Mouse (Mus musculus) kidney, adult 2 months (tissue): Measurements from ENCODE around the gene Btbd6. TPM values are rescaled to one million over a fixed set of nuclear protein-coding genes. Genes with fewer than 3 reads are reported as not detected.

ENCODE experiments used
- DNase-seq: peaks from one replicate; pipeline ENCODE4 v3.0.0; 2021
- H3K27ac ChIP-seq: fragments of 200-500 bp; 2 replicates; pipeline ENCODE4 v1.5.1; 2012; ENCODE audit warnings: low read depth, low read length, control low read depth, inconsistent platforms; ENCODE audit not compliant: insufficient read depth
- H3K27me3 ChIP-seq: fragments of 200-500 bp; replicated peaks from 2 replicates; pipeline ENCODE4 v1.6.1; 2012; ENCODE audit warnings: mild to moderate bottlenecking, moderate library complexity, low read length, inconsistent platforms; ENCODE audit not compliant: control insufficient read depth, insufficient read depth
- H3K36me3 ChIP-seq: fragments of 200-500 bp; 2 replicates; pipeline ENCODE4 v1.6.1; 2012; ENCODE audit warnings: mild to moderate bottlenecking, moderate library complexity, low read length, inconsistent platforms; ENCODE audit not compliant: control insufficient read depth, insufficient read depth
- H3K4me1 ChIP-seq: fragments of 200-500 bp; 2 replicates; pipeline ENCODE4 v1.6.1; 2011; ENCODE audit warnings: low read length; ENCODE audit not compliant: control insufficient read depth, insufficient read depth
- H3K4me3 ChIP-seq: fragments of 200-500 bp; 2 replicates; pipeline ENCODE4 v1.5.1; 2011; ENCODE audit warnings: mild to moderate bottlenecking, low read depth, low read length, control low read depth; ENCODE audit not compliant: insufficient read depth
- CTCF ChIP-seq: fragments of 200-500 bp; conservative IDR thresholded peaks from 2 replicates; pipeline ENCODE4 v1.5.1; 2011; ENCODE audit warnings: low read depth, mild to moderate bottlenecking, control low read depth, low read length, moderate library complexity, mixed read lengths; ENCODE audit not compliant: insufficient read depth, insufficient read length
- POLR2A ChIP-seq: fragments of 200-500 bp; IDR thresholded peaks from one replicate; pipeline ENCODE4 v1.6.1; 2011; ENCODE audit warnings: low read depth, low read length, control low read depth
- WGBS: fragments of 180-500 bp; shearing (Covaris S2); methylation state at CpG from one replicate; pipeline ENCODE4 v1.1.7; 2018; 5-methylcytosine and 5-hydroxymethylcytosine counted together
- polyA plus RNA-seq: library from polyadenylated mRNA; depleted of rRNA; stranded (reverse); fragments of >200 nt; gene quantifications from 2 replicates; pipeline ENCODE4 v1.2.3, GENCODE M21; 2012

Btbd6 gene
- polyA plus RNA-seq, 1 experiment, result 31.8 TPM

DNA sequence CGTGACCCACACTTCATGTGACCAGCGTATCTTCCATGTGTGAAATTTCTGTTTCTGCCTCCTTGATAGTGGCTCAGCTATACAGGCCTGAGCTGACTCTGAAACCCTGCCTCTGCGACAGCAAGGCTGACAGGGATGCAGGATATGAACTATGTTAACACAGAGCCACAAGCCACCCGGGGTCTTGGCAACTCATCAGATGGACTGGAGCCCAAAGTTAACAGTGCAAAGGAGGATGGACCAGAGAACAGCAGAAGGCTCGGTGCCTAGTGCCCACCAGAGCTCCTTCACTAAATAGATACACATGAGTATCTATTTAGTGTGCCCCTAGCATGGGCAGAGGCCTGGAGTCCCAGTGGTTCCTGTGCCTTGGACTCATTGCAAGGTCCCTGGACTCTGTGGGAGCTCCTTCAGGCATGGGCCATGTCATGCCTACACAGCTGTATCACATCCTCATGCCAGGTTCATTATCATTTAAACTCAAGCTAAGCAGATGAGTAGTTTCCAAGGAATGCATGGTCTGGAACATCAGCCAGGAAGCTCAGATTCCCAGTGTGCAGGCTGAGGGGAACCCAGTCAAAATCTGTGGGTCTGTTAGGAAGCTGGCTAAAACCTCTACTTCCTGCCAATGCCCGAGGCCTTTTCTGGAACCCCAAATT, 35.5 kb downstream of the Btbd6 start:
- WGBS, result 47% methylated on average over 6 of the region's 6 CpGs
- Histone ChIP-seq H3K36me3 (no peaks in the 10 kb centered on the region), H3K27me3 (no peaks in the 10 kb centered on the region), H3K4me3 (no peak overlapping the region), H3K4me1 (peaks cover 23% of the 10 kb centered on the region), H3K27ac (peak overlapping the region; percentile 54; the same call in 1 of the 2 replicates)
- DNase-seq, result peak; percentile 56
- no peak for TF ChIP-seq CTCF
- TF ChIP-seq POLR2A, result no peak

DNA sequence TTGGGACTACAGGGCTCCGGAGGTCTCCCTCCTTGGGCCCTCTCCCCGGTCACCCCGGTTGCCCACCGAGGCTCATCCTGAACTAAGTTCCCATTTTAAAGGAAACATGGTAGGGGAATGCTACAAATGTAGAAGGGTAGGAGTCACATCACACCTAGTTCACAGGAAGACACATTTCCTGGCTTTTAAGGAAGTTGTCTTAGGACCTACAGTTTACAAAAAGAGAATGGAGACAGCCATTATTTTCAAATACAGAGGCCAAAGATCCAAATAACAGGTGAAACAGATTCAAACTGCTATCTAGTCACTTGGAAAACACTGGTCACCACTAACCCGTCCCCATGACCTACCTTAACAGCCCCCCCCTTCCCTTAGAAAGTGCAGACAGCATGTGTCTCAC, 36.2 kb downstream of the Btbd6 start:
- Histone ChIP-seq H3K27me3 (no peaks in the 10 kb centered on the region), H3K4me1 (peaks cover 23% of the 10 kb centered on the region), H3K27ac (no peak overlapping the region), H3K36me3 (no peaks in the 10 kb centered on the region), H3K4me3 (no peak overlapping the region)
- no peak for DNase-seq
- TF ChIP-seq POLR2A (no peak), CTCF (no peak)
- 87% methylated on average over 5 of the region's 5 CpGs for WGBS

DNA sequence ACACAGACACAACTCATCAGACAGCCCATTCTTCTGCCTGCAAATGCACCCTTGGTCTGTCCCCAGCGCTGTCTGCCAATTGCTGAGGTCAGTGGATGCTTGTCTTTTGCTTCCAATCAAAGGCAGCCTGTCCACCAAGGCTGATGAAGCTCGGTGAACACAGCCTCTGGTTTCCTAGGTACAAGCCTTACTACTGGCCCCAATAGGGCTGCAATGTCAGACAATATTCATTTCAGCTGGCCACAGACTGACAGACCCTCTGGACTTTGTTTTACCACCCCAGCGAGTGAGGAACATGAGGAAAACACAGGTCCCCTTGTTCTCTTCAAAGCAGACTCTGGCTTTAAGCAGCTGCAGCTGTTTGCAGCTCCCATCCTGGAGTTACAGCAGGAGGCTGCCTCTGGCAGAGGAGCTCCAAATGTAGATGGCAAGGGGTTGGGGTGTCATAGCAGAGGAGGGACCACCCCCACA, 36.8 kb downstream of the Btbd6 start:
- WGBS, result 79% methylated on average over 3 of the region's 3 CpGs
- H3K4me3 ChIP-seq, result no peak overlapping the region
- H3K4me1 ChIP-seq, result peaks cover 26% of the 10 kb centered on the region
- TF ChIP-seq CTCF (no peak), POLR2A (no peak)
- peak overlapping the region; percentile 86; the same call in 1 of the 2 replicates for H3K27ac ChIP-seq
- DNase-seq, result no peak
- H3K27me3 ChIP-seq, result no peaks in the 10 kb centered on the region
- H3K36me3 ChIP-seq, result no peaks in the 10 kb centered on the region

DNA sequence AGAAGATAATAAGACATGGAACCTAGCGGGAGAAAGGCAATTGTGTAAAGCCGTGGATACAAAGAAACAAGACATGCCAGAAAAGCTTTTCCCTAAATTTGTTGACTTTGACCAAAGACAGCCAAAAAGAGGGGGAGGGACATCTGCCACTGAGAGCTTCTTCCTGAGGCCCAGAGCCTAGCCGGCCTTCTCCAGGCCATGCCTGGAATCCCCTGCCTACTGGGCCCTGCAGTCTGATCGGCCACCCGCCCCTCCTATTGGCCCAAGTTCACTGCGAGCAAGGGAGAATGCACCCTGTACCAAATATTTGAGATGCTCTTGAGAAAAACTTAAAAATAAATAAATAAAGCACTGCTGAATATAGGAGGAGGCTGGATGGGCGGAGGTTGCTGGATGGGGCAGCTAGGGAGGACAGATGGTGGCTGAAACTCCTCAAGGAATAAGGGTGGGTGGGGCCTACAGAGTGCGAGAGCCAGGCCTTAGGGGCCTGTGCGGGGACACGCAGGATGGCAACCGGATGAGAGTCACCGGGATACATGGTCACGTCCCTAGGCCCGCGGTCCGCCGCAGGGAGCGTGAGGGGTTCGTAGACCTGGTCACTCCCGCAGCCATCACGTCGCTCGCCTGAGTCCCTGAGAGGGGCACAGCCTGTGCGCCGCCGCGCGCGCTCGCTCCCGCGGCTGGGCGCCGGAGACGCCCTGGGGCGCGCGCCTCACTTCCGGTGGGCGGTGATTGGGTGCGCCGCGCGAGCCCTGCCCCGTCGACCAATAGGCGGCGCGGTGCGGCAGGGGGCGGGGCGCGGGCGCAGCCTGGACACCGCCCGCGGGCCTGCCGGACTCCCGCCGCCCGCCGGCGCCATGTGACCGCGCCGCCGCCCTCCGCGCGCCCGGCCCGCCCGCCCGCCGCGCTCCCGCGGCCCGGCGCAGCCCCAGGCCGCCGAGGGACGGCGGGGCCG, 37.6 kb downstream of the Btbd6 start, which contains the start of gene Pacs2:
Pacs2 (plus strand) TSS at position 905 of the 955 bp plus-strand sequence.
- DNase-seq, result peak; percentile 97
- Histone ChIP-seq H3K27me3 (no peaks in the 10 kb centered on the region), H3K36me3 (no peaks in the 10 kb centered on the region), H3K27ac (peak within 1 kb of the TSS; percentile 90), H3K4me3 (peak within 1 kb of the TSS; percentile 93), H3K4me1 (peaks cover 31% of the 10 kb centered on the region)
- 12% methylated on average over 80 of the region's 85 CpGs for WGBS
- TF ChIP-seq POLR2A (peak; percentile 96), CTCF (no peak)

DNA sequence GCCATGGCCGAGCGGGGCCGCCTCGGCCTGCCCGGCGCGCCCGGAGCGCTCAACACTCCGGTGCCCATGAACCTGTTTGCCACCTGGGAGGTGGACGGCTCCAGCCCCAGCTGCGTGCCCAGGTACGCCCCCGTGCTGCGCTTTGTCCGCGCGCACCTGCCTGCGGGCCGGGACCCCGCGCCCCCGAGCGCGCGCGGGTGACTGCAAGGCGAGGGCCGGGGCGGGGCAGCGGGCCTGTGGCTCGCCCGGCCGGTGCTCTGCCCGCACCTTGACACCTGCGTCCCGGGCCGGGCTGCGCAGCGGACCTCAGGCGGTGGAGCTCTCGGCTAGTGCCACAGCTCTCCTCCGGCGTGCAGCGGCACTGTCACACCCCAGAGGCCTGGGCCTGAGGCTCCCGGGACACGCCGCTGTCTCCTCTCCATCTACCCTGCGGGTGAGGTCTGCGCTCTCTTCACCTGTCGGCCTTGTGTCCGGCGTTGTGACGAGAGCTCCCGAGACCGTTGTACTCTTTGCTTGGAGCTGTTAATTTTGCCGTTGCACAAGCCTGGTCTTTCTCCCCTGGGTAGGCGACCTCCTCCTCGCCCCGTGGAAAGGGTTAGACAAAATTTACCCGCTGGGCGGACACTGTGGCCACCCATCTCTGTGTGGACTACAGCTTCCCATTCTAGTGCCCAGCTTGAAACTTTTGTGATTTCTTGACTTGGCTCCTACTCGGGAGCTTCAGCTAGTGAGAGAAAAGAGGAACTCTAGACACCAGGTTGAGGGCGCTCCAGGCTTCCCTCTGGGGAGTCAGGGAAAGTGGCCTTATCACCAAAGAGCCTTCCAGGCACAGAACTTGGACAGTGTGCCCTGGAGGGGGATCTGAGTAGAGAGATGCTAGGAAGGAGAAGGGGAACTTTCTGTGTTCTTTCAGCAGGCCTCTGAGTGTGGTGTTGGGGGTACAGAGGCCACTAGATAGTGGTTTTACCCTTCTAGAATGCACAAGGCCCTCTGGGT, 38.6 kb downstream of the Btbd6 start:
- Histone ChIP-seq H3K4me3 (peak overlapping the region; percentile 93), H3K36me3 (no peaks in the 10 kb centered on the region), H3K4me1 (peaks cover 31% of the 10 kb centered on the region), H3K27me3 (no peaks in the 10 kb centered on the region), H3K27ac (peak overlapping the region; percentile 90)
- no peak for TF ChIP-seq POLR2A
- TF ChIP-seq CTCF, result no peak
- DNase-seq, result peak; percentile 60
- WGBS, result 1% methylated on average over 64 of the region's 64 CpGs

DNA sequence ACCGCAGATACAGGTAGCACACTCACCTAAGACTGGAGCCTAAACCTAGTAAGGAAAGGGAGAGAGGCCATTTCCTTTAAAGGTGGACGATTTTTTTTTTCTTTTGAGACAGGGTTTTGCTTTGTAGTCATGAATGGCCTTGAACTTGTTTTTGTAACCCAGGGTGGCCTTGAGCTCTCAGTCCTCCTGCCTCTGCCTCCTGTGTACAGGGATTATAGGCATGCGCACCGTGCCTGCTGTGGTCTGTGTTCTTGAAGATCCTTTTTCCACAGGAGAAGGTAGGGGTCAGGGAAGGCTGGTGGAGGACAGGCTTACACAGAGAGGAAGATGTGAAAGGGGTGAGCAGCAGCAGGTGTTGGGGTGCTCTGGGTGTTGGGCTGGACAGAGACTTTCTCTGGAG, 39.7 kb downstream of the Btbd6 start:
- H3K27me3 ChIP-seq, result no peaks in the 10 kb centered on the region
- H3K27ac ChIP-seq, result no peak overlapping the region
- no peak overlapping the region for H3K4me3 ChIP-seq
- WGBS, result 64% methylated on average over 4 of the region's 4 CpGs
- DNase-seq, result no peak
- H3K4me1 ChIP-seq, result peaks cover 31% of the 10 kb centered on the region
- no peaks in the 10 kb centered on the region for H3K36me3 ChIP-seq
- TF ChIP-seq POLR2A (no peak), CTCF (no peak)
